Mouse (Mus musculus): Measurements from ENCODE around the gene Olfr583. TPM values are rescaled to one million over a fixed set of nuclear protein-coding genes. Genes with fewer than 3 reads are reported as not detected.

The Olfr583 gene
- not detected for polyA plus RNA-seq (2014; fragmentation: Illumina TruSeq; extraction: RNeasy Lipid Tissue Mini Kit (QIAGEN cat#74804); ENCODE audit: low read depth, low replicate concordance)

GRCm38 (mm10) chr7:103051000-103051399 is at the start of gene Olfr583:
Gene Olfr583, plus strand, starts transcription at chr7:103051300.

GRCm38 (mm10) chr7:103037724-103038123 is 13.4 kb upstream of the Olfr583 start, which contains the start of gene Olfr582:
Gene Olfr582, plus strand, starts transcription at chr7:103038024.

DNA sequence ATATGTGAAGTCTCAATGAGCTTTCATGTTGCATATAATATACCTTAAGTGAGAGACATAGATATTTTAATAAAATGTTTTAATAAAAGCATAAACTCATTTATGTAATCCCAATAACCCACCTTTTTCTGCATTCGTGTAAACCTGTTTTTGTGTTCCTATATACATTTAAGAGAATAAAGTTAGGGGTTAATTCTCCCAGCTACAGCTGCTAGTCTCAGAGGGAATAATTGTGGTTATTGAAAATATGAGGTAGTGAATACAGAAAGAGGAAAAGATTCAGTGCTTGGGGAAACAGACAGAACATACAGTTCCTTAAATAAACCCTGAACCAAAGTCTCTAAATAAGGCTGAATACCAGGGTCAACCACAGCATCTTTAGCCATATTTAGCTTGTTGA is 30.5 kb downstream of the Olfr583 start, which contains the start of gene Olfr584:
Olfr584 (plus strand) TSS at position 301 of the 400 bp plus-strand sequence.

GRCm38 (mm10) chr7:103097420-103097819 is 46.3 kb downstream of the Olfr583 start, which contains the start of gene Olfr585:
Gene Olfr585, plus strand, starts transcription at chr7:103097720.

Other genes starting within 250 kb of the Olfr583 start
- gene Olfr564, start 247.8 kb upstream of the Olfr583 start, polyA plus RNA-seq (2014; fragmentation: Illumina TruSeq; extraction: RNeasy Lipid Tissue Mini Kit (QIAGEN cat#74804); ENCODE audit: low read depth, low replicate concordance): not detected
- not detected for gene Olfr566, start 192.5 kb upstream of the Olfr583 start, polyA plus RNA-seq (2014; fragmentation: Illumina TruSeq; extraction: RNeasy Lipid Tissue Mini Kit (QIAGEN cat#74804); ENCODE audit: low read depth, low replicate concordance)
- gene Olfr568, start 174.2 kb upstream of the Olfr583 start, polyA plus RNA-seq (2014; fragmentation: Illumina TruSeq; extraction: RNeasy Lipid Tissue Mini Kit (QIAGEN cat#74804); ENCODE audit: low read depth, low replicate concordance): not detected
- gene Olfr569, start 160.4 kb upstream of the Olfr583 start, polyA plus RNA-seq (2014; fragmentation: Illumina TruSeq; extraction: RNeasy Lipid Tissue Mini Kit (QIAGEN cat#74804); ENCODE audit: low read depth, low replicate concordance): not detected
- not detected for gene Olfr570, start 156.7 kb upstream of the Olfr583 start, polyA plus RNA-seq (2014; fragmentation: Illumina TruSeq; extraction: RNeasy Lipid Tissue Mini Kit (QIAGEN cat#74804); ENCODE audit: low read depth, low replicate concordance)
- gene Olfr571, start 133.8 kb upstream of the Olfr583 start, polyA plus RNA-seq (2014; fragmentation: Illumina TruSeq; extraction: RNeasy Lipid Tissue Mini Kit (QIAGEN cat#74804); ENCODE audit: low read depth, low replicate concordance): not detected
- gene Olfr572, start 126.9 kb upstream of the Olfr583 start, polyA plus RNA-seq (2014; fragmentation: Illumina TruSeq; extraction: RNeasy Lipid Tissue Mini Kit (QIAGEN cat#74804); ENCODE audit: low read depth, low replicate concordance): not detected
- gene Olfr573-ps1, start 108.7 kb upstream of the Olfr583 start, polyA plus RNA-seq (2014; fragmentation: Illumina TruSeq; extraction: RNeasy Lipid Tissue Mini Kit (QIAGEN cat#74804); ENCODE audit: low read depth, low replicate concordance): not detected
- not detected for gene Olfr574, start 102.8 kb upstream of the Olfr583 start, polyA plus RNA-seq (2014; fragmentation: Illumina TruSeq; extraction: RNeasy Lipid Tissue Mini Kit (QIAGEN cat#74804); ENCODE audit: low read depth, low replicate concordance)
- not detected for gene Olfr575, start 92.5 kb upstream of the Olfr583 start, polyA plus RNA-seq (2014; fragmentation: Illumina TruSeq; extraction: RNeasy Lipid Tissue Mini Kit (QIAGEN cat#74804); ENCODE audit: low read depth, low replicate concordance)
- gene Olfr576, start 88.6 kb upstream of the Olfr583 start, polyA plus RNA-seq (2014; fragmentation: Illumina TruSeq; extraction: RNeasy Lipid Tissue Mini Kit (QIAGEN cat#74804); ENCODE audit: low read depth, low replicate concordance): not detected
- not detected for gene Olfr577, start 75.4 kb upstream of the Olfr583 start, polyA plus RNA-seq (2014; fragmentation: Illumina TruSeq; extraction: RNeasy Lipid Tissue Mini Kit (QIAGEN cat#74804); ENCODE audit: low read depth, low replicate concordance)
- not detected for gene Olfr578, start 62.0 kb upstream of the Olfr583 start, polyA plus RNA-seq (2014; fragmentation: Illumina TruSeq; extraction: RNeasy Lipid Tissue Mini Kit (QIAGEN cat#74804); ENCODE audit: low read depth, low replicate concordance)
- gene Olfr582, start 13.3 kb upstream of the Olfr583 start, polyA plus RNA-seq (2014; fragmentation: Illumina TruSeq; extraction: RNeasy Lipid Tissue Mini Kit (QIAGEN cat#74804); ENCODE audit: low read depth, low replicate concordance): not detected
- gene Olfr584, start 30.6 kb downstream of the Olfr583 start, polyA plus RNA-seq (2014; fragmentation: Illumina TruSeq; extraction: RNeasy Lipid Tissue Mini Kit (QIAGEN cat#74804); ENCODE audit: low read depth, low replicate concordance): not detected
- gene Olfr585, start 46.4 kb downstream of the Olfr583 start, polyA plus RNA-seq (2014; fragmentation: Illumina TruSeq; extraction: RNeasy Lipid Tissue Mini Kit (QIAGEN cat#74804); ENCODE audit: low read depth, low replicate concordance): not detected
- gene Olfr586, start 74.3 kb downstream of the Olfr583 start, polyA plus RNA-seq (2014; fragmentation: Illumina TruSeq; extraction: RNeasy Lipid Tissue Mini Kit (QIAGEN cat#74804); ENCODE audit: low read depth, low replicate concordance): not detected
- not detected for gene Olfr588-ps1, start 89.6 kb downstream of the Olfr583 start, polyA plus RNA-seq (2014; fragmentation: Illumina TruSeq; extraction: RNeasy Lipid Tissue Mini Kit (QIAGEN cat#74804); ENCODE audit: low read depth, low replicate concordance)
- gene Olfr589, start 105.1 kb downstream of the Olfr583 start, polyA plus RNA-seq (2014; fragmentation: Illumina TruSeq; extraction: RNeasy Lipid Tissue Mini Kit (QIAGEN cat#74804); ENCODE audit: low read depth, low replicate concordance): not detected
- not detected for gene Olfr591, start 127.0 kb downstream of the Olfr583 start, polyA plus RNA-seq (2014; fragmentation: Illumina TruSeq; extraction: RNeasy Lipid Tissue Mini Kit (QIAGEN cat#74804); ENCODE audit: low read depth, low replicate concordance)
- not detected for gene Olfr592, start 133.5 kb downstream of the Olfr583 start, polyA plus RNA-seq (2014; fragmentation: Illumina TruSeq; extraction: RNeasy Lipid Tissue Mini Kit (QIAGEN cat#74804); ENCODE audit: low read depth, low replicate concordance)
- gene Olfr593, start 160.6 kb downstream of the Olfr583 start, polyA plus RNA-seq (2014; fragmentation: Illumina TruSeq; extraction: RNeasy Lipid Tissue Mini Kit (QIAGEN cat#74804); ENCODE audit: low read depth, low replicate concordance): not detected
- not detected for gene Olfr594, start 165.7 kb downstream of the Olfr583 start, polyA plus RNA-seq (2014; fragmentation: Illumina TruSeq; extraction: RNeasy Lipid Tissue Mini Kit (QIAGEN cat#74804); ENCODE audit: low read depth, low replicate concordance)
- not detected for gene Usp17ld, start 201.2 kb downstream of the Olfr583 start, polyA plus RNA-seq (2014; fragmentation: Illumina TruSeq; extraction: RNeasy Lipid Tissue Mini Kit (QIAGEN cat#74804); ENCODE audit: low read depth, low replicate concordance)

Data from kidney, adult 10 weeks (tissue).